Mouse (Mus musculus) kidney, adult 2 months (tissue): ENCODE results near the gene Itpripl2.

Experiments
- CTCF ChIP-seq: fragments of 200-500 bp; conservative IDR thresholded peaks from 2 replicates; pipeline ENCODE4 v1.5.1; 2011; ENCODE audit warnings: low read depth, mild to moderate bottlenecking, control low read depth, low read length, moderate library complexity, mixed read lengths; ENCODE audit not compliant: insufficient read depth, insufficient read length
- POLR2A ChIP-seq: fragments of 200-500 bp; IDR thresholded peaks from one replicate; pipeline ENCODE4 v1.6.1; 2011; ENCODE audit warnings: low read depth, low read length, control low read depth

- TF ChIP-seq POLR2A (no peak), CTCF (no peak)
These were observed 42.6 kb upstream of the Itpripl2 start for GRCm38 (mm10) chr7:118534326-118534725.
